Mouse (Mus musculus): ENCODE data around the gene Cbx8. TPM values are rescaled to one million over a fixed set of nuclear protein-coding genes. Genes with fewer than 3 reads are reported as not detected.

Gene Cbx8
- polyA plus RNA-seq, 1 experiment from 2014 or later, result 3.1 TPM

Other genes starting within 250 kb of the Cbx8 start
- gene Rbfox3, start 129.4 kb downstream of the Cbx8 start, polyA plus RNA-seq (2015; fragmentation: Nextera tagmentation; extraction: Ambion mirVana), result 0.33 and 0.40 TPM in 2 replicates
- not detected in 2 replicates for gene Enpp7, start 52.8 kb downstream of the Cbx8 start, polyA plus RNA-seq (2015; fragmentation: Nextera tagmentation; extraction: Ambion mirVana)
- gene Cbx2, start 18.0 kb downstream of the Cbx8 start, polyA plus RNA-seq (2015; fragmentation: Nextera tagmentation; extraction: Ambion mirVana), result 2.6 and 3.3 TPM in 2 replicates
- 2.5 and 2.9 TPM in 2 replicates for gene Cbx4, start 45.3 kb upstream of the Cbx8 start, polyA plus RNA-seq (2015; fragmentation: Nextera tagmentation; extraction: Ambion mirVana)
- 1.3 and 1.8 TPM in 2 replicates for gene Tbc1d16, start 187.5 kb upstream of the Cbx8 start, polyA plus RNA-seq (2015; fragmentation: Nextera tagmentation; extraction: Ambion mirVana)
- 0.61 and 0.68 TPM in 2 replicates for gene Ccdc40, start 187.6 kb upstream of the Cbx8 start, polyA plus RNA-seq (2015; fragmentation: Nextera tagmentation; extraction: Ambion mirVana)
- 25.8 and 30.8 TPM in 2 replicates for gene Gaa, start 226.9 kb upstream of the Cbx8 start, polyA plus RNA-seq (2015; fragmentation: Nextera tagmentation; extraction: Ambion mirVana)